In the genomic region with DNA sequence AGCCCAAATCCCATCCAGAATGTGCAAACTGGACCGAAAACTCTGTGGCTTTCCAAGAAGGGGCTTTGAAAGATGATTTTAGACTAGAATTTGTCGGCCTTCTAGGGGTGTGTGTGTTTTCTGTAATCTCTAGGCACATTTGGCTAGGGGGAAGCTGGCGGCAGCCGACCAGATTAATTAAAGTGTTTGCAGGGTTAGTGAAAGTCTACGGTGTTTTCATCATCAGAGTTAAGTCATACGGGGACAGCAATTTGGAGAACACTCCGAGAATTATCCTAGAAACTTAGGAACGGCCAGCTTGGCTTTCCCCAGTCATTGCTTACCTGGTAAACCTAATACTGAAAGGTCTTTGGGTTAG, we compare ENCODE assay signal across 8 mouse cellular contexts.
DNase-seq lines count a peak whose midpoint lies in the region; ATAC-seq lines count a peak whose summit lies in the region.

No protein-coding gene starts in this region.

- H3K4me3 ChIP-seq in lung, embryonic 16.5 days (ENCODE audit: low read length): no peak overlapping the region
- no peak overlapping the region for H3K4me3 ChIP-seq in forebrain, embryonic 16.5 days (replicated peaks; ENCODE audit: low read length)
- H3K4me3 ChIP-seq in hindbrain, embryonic 14.5 days (replicated peaks; ENCODE audit: low read length): no peak overlapping the region
- H3K4me3 ChIP-seq in midbrain, embryonic 16.5 days (ENCODE audit: low read depth, low read length): no peak overlapping the region

- peak overlapping the region; percentile 96 for H3K27ac ChIP-seq in lung, embryonic 16.5 days (ENCODE audit: low read length)
- peak overlapping the region; percentile 61; the same call in 1 of the 2 replicates for H3K27ac ChIP-seq in forebrain, embryonic 16.5 days (ENCODE audit: low read length)
- 0 out of 2 replicates have a peak overlapping the region, but pooled peaks have one; percentile 9 for H3K27ac ChIP-seq in hindbrain, embryonic 14.5 days
- no peak overlapping the region for H3K27ac ChIP-seq in midbrain, embryonic 16.5 days (ENCODE audit: low read length)

- 50% methylated on average over 8 of the region's 8 CpGs for WGBS in lung, embryonic 16.5 days
- WGBS in forebrain, embryonic 16.5 days: 70% methylated on average over 8 of the region's 8 CpGs
- 69% methylated on average over 8 of the region's 8 CpGs for WGBS in hindbrain, embryonic 14.5 days
- 62% methylated on average over 8 of the region's 8 CpGs for WGBS in midbrain, embryonic 16.5 days

- 0 out of 2 replicates have a peak overlapping the region, but pooled peaks have one; percentile 33 for H3K9ac ChIP-seq in lung, embryonic 16.5 days (ENCODE audit: low read length)
- H3K9ac ChIP-seq in forebrain, embryonic 16.5 days (replicated peaks; ENCODE audit: low read depth, low read length): peak overlapping the region; percentile 40
- no peak overlapping the region for H3K9ac ChIP-seq in hindbrain, embryonic 14.5 days
- peak overlapping the region; percentile 24; the same call in 1 of the 2 replicates for H3K9ac ChIP-seq in midbrain, embryonic 16.5 days (ENCODE audit: low read depth, low read length)

- no peak overlapping the region for H3K4me2 ChIP-seq in lung, embryonic 16.5 days (ENCODE audit: low read depth, low read length)
- H3K4me2 ChIP-seq in forebrain, embryonic 16.5 days (ENCODE audit: low read length): no peak overlapping the region
- peak overlapping the region; percentile 31; the same call in 1 of the 2 replicates for H3K4me2 ChIP-seq in hindbrain, embryonic 14.5 days (replicated peaks)
- peak overlapping the region; percentile 37 for H3K4me2 ChIP-seq in midbrain, embryonic 16.5 days (ENCODE audit: low read length)

- H3K36me3 ChIP-seq in lung, embryonic 16.5 days (ENCODE audit: control insufficient read depth, insufficient read depth, low read length): no peaks in the 10 kb centered on the region
- H3K36me3 ChIP-seq in forebrain, embryonic 16.5 days (ENCODE audit: control insufficient read depth, insufficient read depth): no peaks in the 10 kb centered on the region
- H3K36me3 ChIP-seq in hindbrain, embryonic 14.5 days (replicated peaks; ENCODE audit: control insufficient read depth, insufficient read depth): no peaks in the 10 kb centered on the region
- H3K36me3 ChIP-seq in midbrain, embryonic 16.5 days (ENCODE audit: control insufficient read depth, insufficient read depth, low read length): no peaks in the 10 kb centered on the region

- peaks cover 11% of the 10 kb centered on the region for H3K4me1 ChIP-seq in lung, embryonic 16.5 days (replicated peaks; ENCODE audit: control insufficient read depth, insufficient read depth, low read length)
- peaks cover 6% of the 10 kb centered on the region; the same call in 1 of the 2 replicates for H3K4me1 ChIP-seq in forebrain, embryonic 16.5 days (replicated peaks; ENCODE audit: control insufficient read depth, insufficient read depth, low read length)
- peaks cover 9% of the 10 kb centered on the region; the same call in 1 of the 2 replicates for H3K4me1 ChIP-seq in hindbrain, embryonic 14.5 days (replicated peaks; ENCODE audit: control insufficient read depth, insufficient read depth, low read length)
- H3K4me1 ChIP-seq in midbrain, embryonic 16.5 days (ENCODE audit: control insufficient read depth, insufficient read depth, low read length): peaks cover 5% of the 10 kb centered on the region

- peak; percentile 6; the same call in 1 of the 2 replicates for ATAC-seq in lung, embryonic 16.5 days (ENCODE audit: low read depth)
- ATAC-seq in forebrain, embryonic 16.5 days: 0 out of 2 replicates have a peak, but pooled peaks have one; percentile 11
- no peak for ATAC-seq in hindbrain, embryonic 14.5 days (ENCODE audit: low FRiP score)
- ATAC-seq in midbrain, embryonic 16.5 days: 0 out of 2 replicates have a peak, but pooled peaks have one; percentile 10

- no peaks in the 10 kb centered on the region for H3K27me3 ChIP-seq in lung, embryonic 16.5 days (ENCODE audit: control insufficient read depth, insufficient read depth, low read depth, low read length)
- H3K27me3 ChIP-seq in forebrain, embryonic 16.5 days (replicated peaks; ENCODE audit: control insufficient read depth, insufficient read depth, low read length): no peaks in the 10 kb centered on the region
- no peaks in the 10 kb centered on the region for H3K27me3 ChIP-seq in hindbrain, embryonic 14.5 days (ENCODE audit: control insufficient read depth, insufficient read depth, low read length)
- no peaks in the 10 kb centered on the region for H3K27me3 ChIP-seq in midbrain, embryonic 16.5 days (ENCODE audit: control insufficient read depth, insufficient read depth, low read depth, low read length)

- no peaks in the 10 kb centered on the region for H3K9me3 ChIP-seq in lung, embryonic 16.5 days (ENCODE audit: control insufficient read depth, low read length)
- no peaks in the 10 kb centered on the region for H3K9me3 ChIP-seq in forebrain, embryonic 16.5 days (ENCODE audit: control insufficient read depth, low read length)
- no peaks in the 10 kb centered on the region for H3K9me3 ChIP-seq in hindbrain, embryonic 14.5 days (ENCODE audit: control insufficient read depth, low read length)
- H3K9me3 ChIP-seq in midbrain, embryonic 16.5 days (replicated peaks; ENCODE audit: control insufficient read depth, low read length, poor library complexity, severe bottlenecking): no peaks in the 10 kb centered on the region

- no peak for DNase-seq in lung, postnatal 25 days (ENCODE audit: low spot score)
- DNase-seq in hindbrain, embryonic 14.5 days (ENCODE audit: low spot score): no peak
- DNase-seq in thymus, postnatal 0 days (ENCODE audit: low spot score): no peak
- DNase-seq in T-cell, adult 2 months (ENCODE audit: low spot score): no peak
- no peak for DNase-seq in cerebellum, postnatal 25 days

Comparison
In these comparisons a context has a peak if more than half of its experiments do, and no peak if none do; other contexts are left out.
1. H3K4me2 ChIP-seq: peak in hindbrain, embryonic 14.5 days (single experiment) and midbrain, embryonic 16.5 days (single experiment); none in lung, embryonic 16.5 days (single experiment) and forebrain, embryonic 16.5 days (single experiment).